Comparison of ENCODE assay signal across 20 mouse cellular contexts in the genomic region with DNA sequence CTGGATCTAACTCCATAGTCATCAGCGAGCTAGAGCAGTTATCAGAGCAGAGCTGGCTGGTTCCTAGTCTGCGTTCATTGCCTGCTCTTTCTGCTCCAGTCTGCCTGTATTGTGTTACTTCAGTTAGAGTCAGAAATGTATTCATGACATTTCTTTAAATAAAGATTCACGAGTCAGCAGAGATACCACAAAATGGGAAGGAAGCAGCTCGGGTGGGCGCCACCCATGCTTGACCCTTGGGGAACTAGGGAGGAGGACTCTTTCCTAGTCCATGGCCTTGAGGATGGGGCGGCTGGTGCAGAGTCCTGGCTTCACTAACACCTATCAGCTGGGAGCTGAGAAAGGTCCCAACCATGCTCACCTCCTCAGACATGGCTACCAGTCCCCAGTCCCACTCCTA.
"Had no signal": no experiment of that assay in that cellular context is flagged by ENCODE, and none has a peak within 500 bp of the region (broad histone marks: within the 10 kb centered on the region; RNA-seq: fewer than 3 reads in every experiment).

No protein-coding gene starts in this region.

- DNase-seq: kidney, adult 2 months; kidney, postnatal 25 days; layer of hippocampus, adult 9-11 months; liver; lung, adult 2 months; lung, postnatal 14 days; lung, postnatal 4 days; midbrain, embryonic 14.5 days; right cerebral cortex, postnatal 4 days; thymus, adult 2 months; thymus, postnatal 14 days; thymus, postnatal 4 days had no signal

- H3K4me1 ChIP-seq: limb, embryonic 10.5 days; limb, embryonic 13.5 days; liver, embryonic 12.5 days; liver, embryonic 15.5 days had no signal

- H3K27ac ChIP-seq: kidney, postnatal 0 days; layer of hippocampus, adult 2 months; limb, embryonic 10.5 days; limb, embryonic 13.5 days; liver, embryonic 12.5 days; liver, embryonic 15.5 days; stomach, postnatal 0 days had no signal

- H3K36me3 ChIP-seq: limb, embryonic 10.5 days; limb, embryonic 13.5 days; liver, embryonic 12.5 days; liver, embryonic 15.5 days had no signal

- H3K9me3 ChIP-seq: limb, embryonic 10.5 days; limb, embryonic 13.5 days; liver, embryonic 12.5 days; liver, embryonic 15.5 days had no signal

- ATAC-seq: liver, embryonic 12.5 days had no signal

- H3K9ac ChIP-seq: limb, embryonic 13.5 days; liver, embryonic 12.5 days; liver, embryonic 15.5 days had no signal

- H3K4me2 ChIP-seq: limb, embryonic 13.5 days; liver, embryonic 12.5 days; liver, embryonic 15.5 days; midbrain, embryonic 11.5 days had no signal

- H3K4me3 ChIP-seq: layer of hippocampus, adult 2 months; limb, embryonic 10.5 days; limb, embryonic 13.5 days; liver, embryonic 12.5 days; liver, embryonic 15.5 days had no signal

- H3K27me3 ChIP-seq: limb, embryonic 13.5 days; liver, embryonic 12.5 days; liver, embryonic 15.5 days had no signal
